Mouse (Mus musculus) limb, embryonic 12.5 days (tissue): ENCODE results near the gene Aldoart1. TPM values are rescaled to one million over a fixed set of nuclear protein-coding genes. Genes with fewer than 3 reads are reported as not detected.

ENCODE experiments used
- ATAC-seq: fragments of 200-750 bp; cut with Nextera tagmentation; 2 replicates; pipeline ENCODE4 v1.8.0; 2017; ENCODE audit warnings: low read depth, moderate TSS enrichment; ENCODE audit not compliant: insufficient number of reproducible peaks, insufficient read depth, low FRiP score, low TSS enrichment
- H3K27ac ChIP-seq: fragments of 300-500 bp; sonication (generic); 2 replicates; pipeline ENCODE4 v1.5.1; 2016; ENCODE audit warnings: mild to moderate bottlenecking, moderate library complexity
- H3K27me3 ChIP-seq: fragments of 300-500 bp; sonication (generic); 2 replicates; pipeline ENCODE4 v1.6.1; 2016; ENCODE audit warnings: mild to moderate bottlenecking, moderate library complexity
- H3K36me3 ChIP-seq: fragments of 300-500 bp; sonication (generic); 2 replicates; pipeline ENCODE4 v1.6.1; 2016; ENCODE audit warnings: mild to moderate bottlenecking, moderate library complexity
- H3K4me1 ChIP-seq: fragments of 300-500 bp; sonication (generic); replicated peaks from 2 replicates; pipeline ENCODE4 v1.6.1; 2016
- H3K4me2 ChIP-seq: fragments of 300-500 bp; sonication (generic); 2 replicates; pipeline ENCODE4 v1.6.1; 2016; ENCODE audit warnings: mild to moderate bottlenecking, moderate library complexity
- H3K4me3 ChIP-seq: fragments of 300-500 bp; sonication (generic); replicated peaks from 2 replicates; pipeline ENCODE4 v1.5.1; 2016; ENCODE audit warnings: mild to moderate bottlenecking
- H3K9ac ChIP-seq: fragments of 300-500 bp; sonication (generic); replicated peaks from 2 replicates; pipeline ENCODE4 v1.6.1; 2016; ENCODE audit warnings: mild to moderate bottlenecking, moderate library complexity
- H3K9me3 ChIP-seq: fragments of 300-500 bp; sonication (generic); 2 replicates; pipeline ENCODE4 v1.6.1; 2016; ENCODE audit warnings: mild to moderate bottlenecking, moderate library complexity
- WGBS: fragments of 180-500 bp; shearing (Covaris S2); methylation state at CpG from one replicate; pipeline ENCODE4 v1.1.7; 2016; 5-methylcytosine and 5-hydroxymethylcytosine counted together
- polyA plus RNA-seq: library from polyadenylated mRNA; unstranded; fragments of >200 nt; fragmentation: Nextera tagmentation; extraction: Ambion mirVana; gene quantifications from 2 replicates; pipeline ENCODE4 v1.2.1, GENCODE M21; 2016

Gene Aldoart1
- polyA plus RNA-seq = not detected in 2 replicates

GRCm38 (mm10) chr4:72852534-72852933 lies at the start of gene Aldoart1:
Gene Aldoart1 (minus strand): TSS chr4:72852634.
- no peak within 1 kb of the TSS for H3K9ac ChIP-seq
- WGBS = 91% methylated on average over 9 of the region's 9 CpGs
- ATAC-seq = no peak

GRCm38 (mm10) chr4:72901566-72901965 lies 49.1 kb upstream of the Aldoart1 start:
- H3K27ac ChIP-seq = no peak overlapping the region
- H3K4me1 ChIP-seq = no peaks in the 10 kb centered on the region
- no peak overlapping the region for H3K4me3 ChIP-seq
- no peak overlapping the region for H3K4me2 ChIP-seq
- no peak overlapping the region for H3K9ac ChIP-seq
- WGBS = 64% methylated on average over 1 of the region's 1 CpGs
- no peaks in the 10 kb centered on the region for H3K36me3 ChIP-seq
- no peaks in the 10 kb centered on the region for H3K9me3 ChIP-seq
- no peak for ATAC-seq
- H3K27me3 ChIP-seq = no peaks in the 10 kb centered on the region

More at GRCm38 (mm10) chr4:72852534-72852933, at the start of gene Aldoart1:
- no peak within 1 kb of the TSS for H3K4me3 ChIP-seq
- no peak within 1 kb of the TSS for H3K27ac ChIP-seq
- no peaks in the 10 kb centered on the region for H3K27me3 ChIP-seq
- H3K9me3 ChIP-seq = no peaks in the 10 kb centered on the region
- no peak within 1 kb of the TSS for H3K4me2 ChIP-seq
- H3K4me1 ChIP-seq = no peaks in the 10 kb centered on the region
- H3K36me3 ChIP-seq = no peaks in the 10 kb centered on the region

DNA sequence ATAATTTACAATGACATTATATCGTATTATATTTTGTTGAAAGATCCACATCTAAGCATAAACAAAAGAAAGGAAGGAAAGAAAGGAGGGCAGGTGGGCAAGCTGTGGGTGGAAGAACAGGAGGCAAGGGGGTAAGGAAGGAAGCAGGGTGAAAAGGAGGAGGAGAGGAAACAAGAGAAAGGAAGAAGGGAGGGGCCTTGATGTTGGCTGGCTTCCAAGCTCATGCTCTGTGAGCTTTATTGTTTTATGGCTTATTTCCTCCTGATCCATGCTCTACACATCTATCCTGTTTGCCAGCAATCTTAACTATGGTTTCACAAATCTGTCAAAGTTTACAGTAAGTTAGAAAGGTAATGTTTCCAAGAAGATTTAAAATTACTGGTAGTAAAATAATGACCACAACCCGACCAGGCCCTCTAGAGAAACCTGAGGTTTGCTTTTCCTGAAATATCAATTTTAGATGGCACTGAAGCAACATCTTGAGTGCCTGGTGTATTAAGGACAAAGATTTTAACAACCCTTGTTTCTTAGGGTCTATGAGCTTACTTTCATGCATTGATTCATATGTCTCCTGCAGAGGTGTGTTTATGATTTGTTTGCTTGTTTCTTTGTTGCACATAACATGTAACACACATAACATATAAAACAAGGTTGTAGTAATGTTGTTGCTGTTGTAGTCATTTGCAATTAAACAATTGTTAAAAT lies 13.1 kb upstream of the Aldoart1 start:
- Histone ChIP-seq H3K9me3 (no peaks in the 10 kb centered on the region), H3K27ac (no peak overlapping the region), H3K4me1 (0 out of 2 replicates have a peak, but pooled peaks cover 6% of the 10 kb centered on the region), H3K27me3 (no peaks in the 10 kb centered on the region), H3K4me2 (no peak overlapping the region), H3K9ac (no peak overlapping the region), H3K4me3 (no peak overlapping the region), H3K36me3 (no peaks in the 10 kb centered on the region)
- WGBS = 64% methylated on average over 2 of the region's 2 CpGs
- ATAC-seq = no peak

DNA sequence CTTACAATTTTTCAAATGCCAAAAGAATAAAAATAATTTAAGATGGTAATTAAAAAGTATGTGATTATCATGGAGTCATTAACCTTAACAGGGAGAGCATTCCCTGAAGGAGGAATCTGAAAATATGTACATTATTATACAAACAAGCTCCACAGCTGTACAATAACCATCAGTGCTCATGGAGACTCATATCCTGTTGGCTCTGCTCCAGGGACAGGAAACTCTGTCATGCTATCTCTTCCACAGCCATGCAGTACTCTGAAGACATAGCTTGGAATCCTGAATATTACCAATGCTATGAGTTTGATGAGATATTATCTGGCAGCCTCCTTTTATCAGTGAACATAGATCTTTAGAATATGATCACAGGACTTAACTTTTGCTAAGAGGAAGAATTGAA lies 8.2 kb downstream of the Aldoart1 start:
- no peak overlapping the region for H3K27ac ChIP-seq
- ATAC-seq = no peak
- no peak overlapping the region for H3K4me3 ChIP-seq
- H3K36me3 ChIP-seq = no peaks in the 10 kb centered on the region
- H3K27me3 ChIP-seq = no peaks in the 10 kb centered on the region
- no peak overlapping the region for H3K4me2 ChIP-seq
- no peak overlapping the region for H3K9ac ChIP-seq
- H3K9me3 ChIP-seq = no peaks in the 10 kb centered on the region
- H3K4me1 ChIP-seq = no peaks in the 10 kb centered on the region

- H3K9me3 ChIP-seq = no peaks in the 10 kb centered on the region
- H3K4me1 ChIP-seq = no peaks in the 10 kb centered on the region
- no peak overlapping the region for H3K4me3 ChIP-seq
- no peak overlapping the region for H3K4me2 ChIP-seq
- no peaks in the 10 kb centered on the region for H3K27me3 ChIP-seq
- H3K36me3 ChIP-seq = no peaks in the 10 kb centered on the region
- no peak overlapping the region for H3K27ac ChIP-seq
- no peak for ATAC-seq
- H3K9ac ChIP-seq = no peak overlapping the region
Measured at GRCm38 (mm10) chr4:72843025-72843424, 9.4 kb downstream of the Aldoart1 start.

DNA sequence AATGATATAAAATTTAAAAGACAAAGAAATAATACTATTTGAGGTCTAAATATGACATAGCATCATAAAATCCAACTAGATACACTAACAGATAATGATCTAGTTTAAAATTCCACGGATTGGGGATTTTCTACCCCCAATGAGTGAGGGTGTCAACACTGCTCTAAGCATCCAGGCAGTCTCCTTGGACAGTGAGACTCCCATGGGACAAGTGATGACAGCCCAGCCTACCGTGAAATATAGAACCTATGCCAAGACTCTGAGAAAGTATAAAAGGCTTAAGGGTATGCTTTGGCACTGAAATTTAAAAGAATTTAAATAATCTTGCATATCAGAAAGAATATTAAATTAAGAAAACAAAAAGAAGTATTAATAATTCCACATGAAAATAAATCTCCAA lies 16.0 kb downstream of the Aldoart1 start:
- H3K27ac ChIP-seq = no peak overlapping the region
- H3K4me3 ChIP-seq = no peak overlapping the region
- H3K9me3 ChIP-seq = no peaks in the 10 kb centered on the region
- H3K4me2 ChIP-seq = no peak overlapping the region
- 69% methylated on average over 2 of the region's 2 CpGs for WGBS
- H3K4me1 ChIP-seq = no peaks in the 10 kb centered on the region
- H3K9ac ChIP-seq = no peak overlapping the region
- ATAC-seq = no peak
- no peaks in the 10 kb centered on the region for H3K27me3 ChIP-seq
- no peaks in the 10 kb centered on the region for H3K36me3 ChIP-seq

DNA sequence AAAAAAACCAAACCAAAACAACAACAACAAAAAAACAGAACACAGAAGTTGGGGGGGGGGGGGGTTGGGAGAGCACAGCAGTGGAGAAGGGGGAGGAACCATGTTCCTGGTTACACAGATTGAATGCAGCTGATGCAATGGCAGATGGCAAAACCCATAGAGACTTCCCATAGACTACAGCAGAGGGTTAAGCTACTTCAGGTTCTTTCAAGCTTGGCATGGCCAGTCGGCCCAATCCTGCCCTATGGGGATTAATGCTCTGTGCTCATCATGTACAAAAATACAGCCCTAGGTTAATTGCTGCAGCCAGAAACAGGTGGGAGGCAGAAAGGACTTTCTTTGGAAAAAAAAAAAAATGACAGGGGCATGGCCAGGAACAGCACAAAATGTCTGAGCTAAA lies 17.0 kb downstream of the Aldoart1 start:
- H3K4me1 ChIP-seq = no peaks in the 10 kb centered on the region
- ATAC-seq = no peak
- H3K9ac ChIP-seq = no peak overlapping the region
- H3K36me3 ChIP-seq = no peaks in the 10 kb centered on the region
- H3K27me3 ChIP-seq = no peaks in the 10 kb centered on the region
- WGBS = 65% methylated on average over 1 of the region's 1 CpGs
- H3K4me2 ChIP-seq = no peak overlapping the region
- H3K9me3 ChIP-seq = no peaks in the 10 kb centered on the region
- H3K27ac ChIP-seq = no peak overlapping the region
- no peak overlapping the region for H3K4me3 ChIP-seq

DNA sequence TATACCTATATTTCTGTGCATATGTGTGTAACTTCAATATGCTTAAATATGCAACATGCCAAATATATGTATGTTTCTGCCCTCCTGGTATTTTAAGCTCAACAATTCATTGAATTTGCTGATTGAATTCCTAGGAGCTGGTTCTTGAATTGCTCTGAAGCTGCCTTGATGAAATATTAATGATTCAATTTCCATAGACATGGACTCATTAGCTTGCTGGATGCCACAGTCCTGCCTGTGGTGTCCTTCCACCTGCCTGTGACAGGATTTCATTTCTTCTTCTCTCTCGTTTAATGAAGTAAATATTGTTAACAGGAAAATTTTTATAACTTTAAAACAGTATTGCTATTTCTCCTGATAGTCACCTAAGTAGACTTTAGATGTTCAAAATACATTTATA lies 51.6 kb downstream of the Aldoart1 start:
- 76% methylated on average over 1 of the region's 1 CpGs for WGBS

More for the DNA sequence above, 51.6 kb downstream of the Aldoart1 start:
- H3K9me3 ChIP-seq = no peaks in the 10 kb centered on the region
- H3K36me3 ChIP-seq = no peaks in the 10 kb centered on the region
- H3K27ac ChIP-seq = no peak overlapping the region
- H3K4me3 ChIP-seq = no peak overlapping the region
- ATAC-seq = no peak
- H3K27me3 ChIP-seq = no peaks in the 10 kb centered on the region
- H3K9ac ChIP-seq = no peak overlapping the region
- no peaks in the 10 kb centered on the region for H3K4me1 ChIP-seq
- no peak overlapping the region for H3K4me2 ChIP-seq
